Mouse (Mus musculus): ENCODE measurements around the gene Nif3l1. TPM values are rescaled to one million over a fixed set of nuclear protein-coding genes. Genes with fewer than 3 reads are reported as not detected.

Nif3l1 gene
- polyA plus RNA-seq, 2 experiments, result 10.3 to 16.5 TPM

DNA sequence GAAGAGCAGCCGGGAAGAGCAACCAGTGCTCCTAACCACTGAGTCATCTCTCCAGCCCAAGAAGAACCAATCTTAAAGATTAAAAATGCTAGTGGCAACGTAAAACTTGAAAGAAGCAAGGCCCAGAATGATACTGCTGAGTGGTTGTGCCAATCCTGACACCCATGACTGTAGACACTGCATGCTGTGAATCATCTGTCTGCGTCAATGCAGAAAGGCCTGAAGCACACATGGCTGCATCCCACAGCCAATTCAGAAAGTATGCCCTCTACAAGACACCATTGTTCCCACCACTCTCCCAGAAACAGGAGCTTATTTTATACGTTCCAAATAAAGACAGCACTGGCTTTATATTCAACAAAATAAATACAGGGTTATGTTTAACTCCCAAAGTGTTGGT is 37.7 kb downstream of the Nif3l1 start:
- Histone ChIP-seq H3K9ac (replicated peaks) (no peak overlapping the region), H3K27me3 (ENCODE audit: control insufficient read depth, insufficient read depth, low read length) (no peaks in the 10 kb centered on the region), H3K4me3 (ENCODE audit: insufficient read depth in 1 of 2, low read depth in 2 of 2, low read length in 2 of 2) (no peak overlapping the region), H3K36me3 (replicated peaks; ENCODE audit: control insufficient read depth, insufficient read depth, low read depth) (peaks cover 66% of the 10 kb centered on the region), H3K4me1 (replicated peaks; ENCODE audit: control insufficient read depth in 2 of 2, insufficient read depth in 2 of 2, low read length in 1 of 2) (no peaks in the 10 kb centered on the region), H3K27ac (no peak overlapping the region), H3K9me3 (ENCODE audit: control insufficient read depth, low read length) (no peaks in the 10 kb centered on the region), H3K4me2 (ENCODE audit: low read depth) (no peak overlapping the region)
- ATAC-seq (ENCODE audit: insufficient read depth) (no peak), DNase-seq (ENCODE audit: low read depth in 3 of 3, low spot score in 3 of 3) (no peak)
- WGBS (ENCODE audit: insufficient replicate concordance), result 84% methylated on average over 4 of the region's 4 CpGs
- TF ChIP-seq EP300 (IDR thresholded peaks at IDR 0.05; ENCODE audit: low read depth) (no peak), CTCF (IDR thresholded peaks at IDR 0.05; ENCODE audit: low read depth) (no peak)

- no peak for TF ChIP-seq CTCF (IDR thresholded peaks at IDR 0.05; ENCODE audit: low read depth)
- no peak for TF ChIP-seq EP300 (IDR thresholded peaks at IDR 0.05; ENCODE audit: low read depth)
- DNase-seq (ENCODE audit: low read depth in 3 of 3, low spot score in 3 of 3), result no peak
- ATAC-seq (ENCODE audit: insufficient read depth), result no peak
- Histone ChIP-seq H3K9me3 (ENCODE audit: control insufficient read depth, low read length) (no peaks in the 10 kb centered on the region), H3K36me3 (replicated peaks; ENCODE audit: control insufficient read depth, insufficient read depth, low read depth) (peaks cover 84% of the 10 kb centered on the region), H3K27ac (no peak overlapping the region), H3K4me2 (ENCODE audit: low read depth) (no peak overlapping the region), H3K27me3 (ENCODE audit: control insufficient read depth, insufficient read depth, low read length) (no peaks in the 10 kb centered on the region), H3K4me3 (ENCODE audit: insufficient read depth in 1 of 2, low read depth in 2 of 2, low read length in 2 of 2) (no peak overlapping the region), H3K4me1 (replicated peaks; ENCODE audit: control insufficient read depth in 2 of 2, insufficient read depth in 2 of 2, low read length in 1 of 2) (no peaks in the 10 kb centered on the region), H3K9ac (replicated peaks) (no peak overlapping the region)
- 83% methylated on average over 6 of the region's 6 CpGs for WGBS (ENCODE audit: insufficient replicate concordance)
These were observed 50.7 kb downstream of the Nif3l1 start for GRCm38 (mm10) chr1:58495603-58496002.

DNA sequence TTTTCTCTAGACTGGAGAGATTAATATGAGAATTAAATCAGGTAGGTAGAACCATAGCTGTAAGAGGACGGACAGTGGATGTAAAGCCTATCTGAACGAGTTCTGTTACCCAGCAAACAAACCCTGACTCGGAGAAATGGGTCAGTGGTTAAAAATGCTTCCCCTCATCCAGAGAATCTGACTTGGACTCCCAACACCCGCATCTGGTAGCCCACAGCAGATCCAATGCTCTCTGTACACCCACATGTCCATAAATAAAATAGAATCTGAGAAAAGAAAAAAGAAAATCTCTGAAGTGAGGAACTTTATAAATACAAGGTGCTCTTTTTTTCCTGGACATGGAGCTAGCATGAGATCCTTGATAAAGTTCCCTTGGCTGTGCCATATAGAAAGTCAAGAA is 52.7 kb downstream of the Nif3l1 start:
- Histone ChIP-seq H3K4me1 (replicated peaks; ENCODE audit: control insufficient read depth in 2 of 2, insufficient read depth in 2 of 2, low read length in 1 of 2) (peaks cover 0 to 7% of the 10 kb centered on the region in 2 experiments; a peak in 3 of 4 replicates), H3K4me2 (ENCODE audit: low read depth) (no peak overlapping the region), H3K36me3 (replicated peaks; ENCODE audit: control insufficient read depth, insufficient read depth, low read depth) (peaks cover 71% of the 10 kb centered on the region), H3K4me3 (ENCODE audit: insufficient read depth in 1 of 2, low read depth in 2 of 2, low read length in 2 of 2) (no peak overlapping the region), H3K27me3 (ENCODE audit: control insufficient read depth, insufficient read depth, low read length) (no peaks in the 10 kb centered on the region), H3K9me3 (ENCODE audit: control insufficient read depth, low read length) (no peaks in the 10 kb centered on the region), H3K9ac (replicated peaks) (no peak overlapping the region), H3K27ac (no peak overlapping the region)
- TF ChIP-seq EP300 (IDR thresholded peaks at IDR 0.05; ENCODE audit: low read depth), result no peak
- no peak for TF ChIP-seq CTCF (IDR thresholded peaks at IDR 0.05; ENCODE audit: low read depth)
- no peak for DNase-seq (ENCODE audit: low read depth in 3 of 3, low spot score in 3 of 3)
- WGBS (ENCODE audit: insufficient replicate concordance), result 89% methylated on average over 4 of the region's 4 CpGs
- ATAC-seq (ENCODE audit: insufficient read depth), result no peak

DNA sequence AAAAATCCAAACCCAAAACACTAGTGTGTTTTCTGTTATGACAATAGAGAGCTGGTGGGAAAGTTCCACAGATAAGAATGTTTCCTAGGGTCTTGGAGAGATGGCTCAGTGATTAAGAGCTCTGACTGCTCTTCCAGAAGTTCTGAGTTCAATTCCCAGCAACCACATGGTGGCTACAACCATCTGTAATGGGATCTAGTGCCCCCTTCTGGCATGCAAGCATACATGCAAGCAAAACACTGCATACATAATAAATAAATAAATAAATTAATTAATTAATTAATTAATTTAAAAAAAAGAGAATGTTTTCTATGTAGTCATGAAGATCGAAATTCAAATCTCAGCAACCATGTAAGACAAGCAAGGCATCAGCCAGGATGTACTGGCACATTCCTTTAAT is 53.8 kb downstream of the Nif3l1 start:
- Histone ChIP-seq H3K4me1 (replicated peaks; ENCODE audit: control insufficient read depth in 2 of 2, insufficient read depth in 2 of 2, low read length in 1 of 2) (peaks cover 6 to 12% of the 10 kb centered on the region in 2 experiments), H3K27ac (no peak overlapping the region), H3K4me2 (ENCODE audit: low read depth) (no peak overlapping the region), H3K9ac (replicated peaks) (no peak overlapping the region), H3K9me3 (ENCODE audit: control insufficient read depth, low read length) (no peaks in the 10 kb centered on the region), H3K4me3 (ENCODE audit: insufficient read depth in 1 of 2, low read depth in 2 of 2, low read length in 2 of 2) (no peak overlapping the region), H3K36me3 (replicated peaks; ENCODE audit: control insufficient read depth, insufficient read depth, low read depth) (peaks cover 64% of the 10 kb centered on the region), H3K27me3 (ENCODE audit: control insufficient read depth, insufficient read depth, low read length) (no peaks in the 10 kb centered on the region)
- WGBS (ENCODE audit: insufficient replicate concordance), result 87% methylated on average over 1 of the region's 1 CpGs
- TF ChIP-seq CTCF (IDR thresholded peaks at IDR 0.05; ENCODE audit: low read depth), result peak; percentile 29; the same call in 1 of the 2 replicates
- no peak for TF ChIP-seq EP300 (IDR thresholded peaks at IDR 0.05; ENCODE audit: low read depth)
- no peak for DNase-seq (ENCODE audit: low read depth in 3 of 3, low spot score in 3 of 3)
- no peak for ATAC-seq (ENCODE audit: insufficient read depth)

- Histone ChIP-seq H3K4me2 (ENCODE audit: low read depth) (peak overlapping the region; percentile 79), H3K27ac (peak overlapping the region; percentile 85), H3K4me1 (replicated peaks; ENCODE audit: control insufficient read depth in 2 of 2, insufficient read depth in 2 of 2, low read length in 1 of 2) (peaks cover 6 to 15% of the 10 kb centered on the region in 2 experiments), H3K9me3 (ENCODE audit: control insufficient read depth, low read length) (peaks cover 12% of the 10 kb centered on the region), H3K9ac (replicated peaks) (peak overlapping the region; percentile 96), H3K27me3 (ENCODE audit: control insufficient read depth, insufficient read depth, low read length) (no peaks in the 10 kb centered on the region), H3K36me3 (replicated peaks; ENCODE audit: control insufficient read depth, insufficient read depth, low read depth) (peaks cover 29% of the 10 kb centered on the region), H3K4me3 (ENCODE audit: insufficient read depth in 1 of 2, low read depth in 2 of 2, low read length in 2 of 2) (peak overlapping the region; percentile 49 to 97)
- no peak for TF ChIP-seq CTCF (IDR thresholded peaks at IDR 0.05; ENCODE audit: low read depth)
- TF ChIP-seq EP300 (IDR thresholded peaks at IDR 0.05; ENCODE audit: low read depth), result peak; percentile 80
- DNase-seq (ENCODE audit: low read depth in 3 of 3, low spot score in 3 of 3) (peak; percentile 58 to 70 (median 65)), ATAC-seq (ENCODE audit: insufficient read depth) (peak; percentile 78)
These were observed 58.2 kb downstream of the Nif3l1 start for GRCm38 (mm10) chr1:58503134-58503533.

All from liver, embryonic 14.5 days (tissue).